Mouse (Mus musculus): ENCODE results near the gene Rflna. TPM values are rescaled to one million over a fixed set of nuclear protein-coding genes. Genes with fewer than 3 reads are reported as not detected.

The Rflna gene
- total and polyA plus RNA-seq, 3 experiments: 0.17 to 0.46 TPM; not detected in 1

DNA sequence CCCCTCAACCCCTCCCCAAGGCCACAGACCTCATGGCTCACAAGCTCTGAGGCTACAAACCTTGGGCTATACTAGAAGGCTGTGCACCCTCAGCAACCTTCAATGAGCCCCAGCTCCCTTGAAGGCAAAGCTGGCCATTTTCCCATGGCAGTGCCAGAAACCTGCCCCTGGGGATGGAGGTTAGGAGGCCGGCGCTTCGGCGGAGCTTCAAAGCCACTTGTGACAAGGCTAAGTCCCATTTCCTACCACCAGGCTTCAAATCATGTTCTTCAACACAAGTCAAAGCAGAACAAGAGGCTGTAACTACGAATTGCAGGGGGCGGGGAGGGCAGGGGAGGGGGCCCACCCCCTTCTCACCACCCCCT is 53.3 kb downstream of the Rflna start:
- in situ Hi-C loops (cut with MboI; ENCODE audit: low pct_ligation_motif_present, low pct_unique_long_range_greater_than_20kb, low sequenced_read_pairs) (no loop called here), dilution Hi-C loops (cut with MboI; ENCODE audit: extremely low pct_ligation_motif_present, extremely low pct_unique_long_range_greater_than_20kb, low sequenced_read_pairs) (no loop called here)
- no peak overlapping the region for H3K27ac ChIP-seq (ENCODE audit: insufficient read depth, low read depth)
- no peak overlapping the region for H3K9ac ChIP-seq (ENCODE audit: insufficient read depth, low read depth)
- no peak overlapping the region for H3K4me2 ChIP-seq (ENCODE audit: insufficient read depth, low read depth, poor library complexity, severe bottlenecking)
- TF ChIP-seq USF1 (IDR thresholded peaks at IDR 0.05; ENCODE audit: low read depth, low read length) (no peak), EP300 (IDR thresholded peaks at IDR 0.05; ENCODE audit: low read length) (no peak), E2F4 (IDR thresholded peaks at IDR 0.05; ENCODE audit: insufficient replicate concordance, low read depth, low read length) (no peak), ELF1 (IDR thresholded peaks at IDR 0.05; ENCODE audit: low read depth, low read length) (no peak), UBTF (IDR thresholded peaks at IDR 0.05; ENCODE audit: low read depth, low read length) (no peak), MEF2A (IDR thresholded peaks at IDR 0.05; ENCODE audit: borderline replicate concordance, low read depth, low read length) (no peak), MYC (IDR thresholded peaks at IDR 0.05; ENCODE audit: low read depth, low read length) (no peak), ZMIZ1 (IDR thresholded peaks at IDR 0.05; ENCODE audit: low read depth, low read length) (no peak), TBP (conservative IDR thresholded peaks at IDR 0.05; ENCODE audit: low read depth, low read length) (no peak), POLR2A (IDR thresholded peaks at IDR 0.05; ENCODE audit: low read depth, low read length) (no peak), ZC3H11A (IDR thresholded peaks at IDR 0.05; ENCODE audit: low read depth, low read length) (no peak), NRF1 (IDR thresholded peaks at IDR 0.05; ENCODE audit: low read depth, low read length) (no peak), MXI1 (IDR thresholded peaks at IDR 0.05; ENCODE audit: low read depth, low read length) (no peak), TCF12 (IDR thresholded peaks at IDR 0.05; ENCODE audit: low read depth, low read length) (no peak), CHD2 (IDR thresholded peaks at IDR 0.05; ENCODE audit: low read length) (no peak)
- H3K4me3 ChIP-seq (replicated peaks in 1 of 3; ENCODE audit: low read depth in 2 of 3, low read length in 2 of 3, poor library complexity in 1 of 3): no peak overlapping the region
- H3K36me3 ChIP-seq (replicated peaks in 1 of 2; ENCODE audit: control insufficient read depth in 1 of 2, insufficient read depth in 1 of 2, low read length in 1 of 2): peaks cover 8 to 73% of the 10 kb centered on the region in 2 experiments
- H3K27me3 ChIP-seq (replicated peaks): no peaks in the 10 kb centered on the region
- H3K9me3 ChIP-seq (replicated peaks; ENCODE audit: low read length): no peaks in the 10 kb centered on the region
- H3K4me1 ChIP-seq (ENCODE audit: control insufficient read depth in 1 of 2, insufficient read depth in 2 of 2): peaks cover 41 to 90% of the 10 kb centered on the region in 2 experiments
- DNase-seq (ENCODE audit: extremely low read depth): no peak
- no peaks in the 10 kb centered on the region for H3K79me2 ChIP-seq (replicated peaks; ENCODE audit: control insufficient read depth, extremely low read depth, insufficient read depth, poor library complexity, severe bottlenecking)

DNA sequence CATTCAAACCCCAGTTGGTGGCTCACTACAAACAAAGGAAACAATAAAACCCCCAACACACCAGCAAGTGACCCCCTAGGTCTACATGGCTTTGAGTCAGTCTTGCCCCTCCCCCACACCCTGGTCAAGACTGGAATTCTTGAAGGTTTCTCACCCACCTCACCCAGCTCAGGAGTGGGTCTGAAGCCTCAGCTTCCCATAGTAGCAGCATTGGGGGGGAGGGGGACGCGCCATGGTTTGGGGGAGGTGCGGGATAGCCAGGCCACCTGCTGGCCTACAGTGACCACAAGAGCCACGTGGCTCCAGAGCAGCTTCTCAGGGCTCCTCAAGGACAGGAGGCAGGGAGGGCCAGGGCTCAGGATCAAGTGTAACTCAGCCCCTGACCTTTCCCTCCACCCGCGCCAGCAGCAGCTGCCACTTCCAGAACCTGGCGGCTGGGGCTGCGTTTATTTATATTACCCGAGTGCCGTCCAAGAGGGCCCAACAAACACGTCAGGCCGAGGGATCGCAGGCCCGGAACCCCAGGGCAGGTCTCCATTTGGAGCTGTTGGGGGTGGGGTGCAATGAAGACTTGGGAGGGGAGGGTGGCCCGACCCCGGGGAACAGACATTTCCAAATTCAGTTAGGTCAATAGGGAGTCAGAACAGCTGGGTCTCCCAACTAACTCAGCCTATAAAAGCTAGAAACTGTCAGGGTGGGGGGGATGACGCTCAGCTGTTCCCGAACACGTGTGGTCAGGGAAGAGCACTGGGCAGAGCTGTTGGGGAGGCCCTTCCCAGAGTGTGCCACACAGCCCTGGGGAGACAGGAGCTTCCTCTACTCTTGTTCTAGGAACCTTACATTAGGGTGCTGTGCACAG is 53.9 kb downstream of the Rflna start:
- Histone ChIP-seq H3K4me2 (ENCODE audit: insufficient read depth, low read depth, poor library complexity, severe bottlenecking) (no peak overlapping the region), H3K4me1 (ENCODE audit: control insufficient read depth in 1 of 2, insufficient read depth in 2 of 2) (peaks cover 35 to 84% of the 10 kb centered on the region in 2 experiments), H3K9me3 (replicated peaks; ENCODE audit: low read length) (no peaks in the 10 kb centered on the region), H3K9ac (ENCODE audit: insufficient read depth, low read depth) (no peak overlapping the region), H3K27ac (ENCODE audit: insufficient read depth, low read depth) (no peak overlapping the region), H3K36me3 (replicated peaks in 1 of 2; ENCODE audit: control insufficient read depth in 1 of 2, insufficient read depth in 1 of 2, low read length in 1 of 2) (peaks cover 12 to 74% of the 10 kb centered on the region in 2 experiments), H3K4me3 (replicated peaks in 1 of 3; ENCODE audit: low read depth in 2 of 3, low read length in 2 of 3, poor library complexity in 1 of 3) (no peak overlapping the region), H3K79me2 (replicated peaks; ENCODE audit: control insufficient read depth, extremely low read depth, insufficient read depth, poor library complexity, severe bottlenecking) (no peaks in the 10 kb centered on the region), H3K27me3 (replicated peaks) (no peaks in the 10 kb centered on the region)
- in situ Hi-C loops (cut with MboI; ENCODE audit: low pct_ligation_motif_present, low pct_unique_long_range_greater_than_20kb, low sequenced_read_pairs) (no loop called here), dilution Hi-C loops (cut with MboI; ENCODE audit: extremely low pct_ligation_motif_present, extremely low pct_unique_long_range_greater_than_20kb, low sequenced_read_pairs) (no loop called here)
- TF ChIP-seq NRF1 (IDR thresholded peaks at IDR 0.05; ENCODE audit: low read depth, low read length) (no peak), MAZ (IDR thresholded peaks at IDR 0.05; ENCODE audit: low read depth, low read length) (no peak), PAX5 (IDR thresholded peaks at IDR 0.05; ENCODE audit: low read length) (no peak), CTCF (conservative IDR thresholded peaks at IDR 0.05 in 1 of 2, IDR thresholded peaks at IDR 0.05 in 1 of 2; ENCODE audit: low read depth in 2 of 2, low read length in 2 of 2) (no peak), USF2 (conservative IDR thresholded peaks at IDR 0.05; ENCODE audit: low read depth, low read length) (no peak), JUN (IDR thresholded peaks at IDR 0.05; ENCODE audit: insufficient read depth, low read depth, low read length) (no peak), CHD2 (IDR thresholded peaks at IDR 0.05; ENCODE audit: low read length) (no peak), EP300 (IDR thresholded peaks at IDR 0.05; ENCODE audit: low read length) (no peak), MAX (IDR thresholded peaks at IDR 0.05; ENCODE audit: low read length) (no peak), RAD21 (IDR thresholded peaks at IDR 0.05; ENCODE audit: low read depth, low read length) (no peak), ZMIZ1 (IDR thresholded peaks at IDR 0.05; ENCODE audit: low read depth, low read length) (no peak), MXI1 (IDR thresholded peaks at IDR 0.05; ENCODE audit: low read depth, low read length) (no peak), JUND (conservative IDR thresholded peaks at IDR 0.05; ENCODE audit: low read depth, low read length) (no peak), KAT2A (IDR thresholded peaks at IDR 0.05; ENCODE audit: insufficient replicate concordance, low read length) (no peak), HCFC1 (IDR thresholded peaks at IDR 0.05; ENCODE audit: low read depth, low read length) (no peak), POLR2AphosphoS2 (IDR thresholded peaks at IDR 0.05; ENCODE audit: low read depth, low read length) (no peak), MEF2A (IDR thresholded peaks at IDR 0.05; ENCODE audit: borderline replicate concordance, low read depth, low read length) (no peak), IRF4 (IDR thresholded peaks at IDR 0.05; ENCODE audit: low read depth, low read length) (no peak)
- no peak for DNase-seq (ENCODE audit: extremely low read depth)
